Mouse (Mus musculus): ENCODE measurements at regions not wholly inside any gene's neighbourhood (a gene's known extent, or its start where the extent isn't known, plus 50 kb on each side); places are given as distances from the start of the nearest gene placed in this dataset.

DNA sequence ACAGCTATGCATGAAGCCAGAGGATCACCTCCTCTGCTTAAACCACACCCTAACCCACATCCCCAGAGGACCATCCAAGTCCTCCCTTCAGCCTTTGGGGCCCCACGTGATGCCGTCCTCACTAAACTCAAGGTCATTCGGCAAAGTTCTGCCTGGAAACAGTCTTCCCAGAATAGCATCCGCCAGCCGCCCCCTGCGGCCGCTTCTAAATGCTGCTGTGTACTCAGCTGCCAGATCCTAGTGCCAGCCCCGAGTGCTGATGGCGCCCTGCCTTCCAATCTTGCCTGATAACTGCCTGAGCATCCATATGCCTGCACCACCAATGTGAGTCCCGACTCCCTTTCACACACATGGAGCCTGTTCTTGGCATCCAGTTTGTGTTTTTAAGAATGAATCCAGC, 247.9 kb upstream of the Sulf2 start:
- DNase-seq (ENCODE audit: low spot score in 2 of 2): no peak

DNA sequence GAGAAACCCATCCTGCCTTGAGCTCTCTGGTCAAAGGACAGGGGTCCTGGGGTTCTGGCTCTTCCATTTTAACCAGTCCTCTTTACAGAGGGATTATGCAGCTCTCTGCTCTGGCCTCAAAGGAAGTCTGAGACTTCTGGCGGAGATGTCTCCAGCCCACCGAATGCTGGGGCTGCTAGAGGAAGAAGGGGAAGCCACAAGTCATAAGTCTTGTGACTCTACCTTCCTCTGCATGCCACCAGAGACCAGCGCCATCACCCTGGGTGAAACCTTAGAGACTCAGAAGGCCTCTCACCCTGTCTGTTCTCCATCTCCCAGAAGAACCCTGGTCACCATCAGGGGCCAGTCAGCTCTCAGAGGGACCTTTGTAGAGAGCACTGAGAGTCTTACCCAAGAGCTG, 246.4 kb upstream of the Sulf2 start:
- DNase-seq (ENCODE audit: low spot score in 2 of 2): no peak

DNA sequence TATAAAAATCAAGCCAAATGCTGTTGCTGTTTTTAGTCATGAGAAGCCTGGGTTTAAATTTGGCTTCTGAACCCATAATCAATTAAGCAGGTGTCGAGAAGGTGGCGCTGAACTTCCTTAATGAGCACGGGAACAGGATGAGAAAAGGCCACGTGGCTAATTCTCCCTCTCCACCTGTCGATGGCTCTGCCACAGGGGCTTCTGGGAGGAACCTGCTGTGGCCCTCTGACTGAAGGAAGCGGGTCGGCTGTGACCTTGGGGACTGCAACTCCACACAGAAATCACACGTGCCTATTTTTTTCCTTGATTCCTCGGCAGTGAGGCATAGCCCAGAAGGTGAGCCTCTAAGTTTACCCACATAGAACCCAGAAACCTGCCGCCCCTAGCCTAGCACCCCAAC, 244.8 kb upstream of the Sulf2 start:
- no peak for DNase-seq (ENCODE audit: low spot score in 2 of 2)

DNA sequence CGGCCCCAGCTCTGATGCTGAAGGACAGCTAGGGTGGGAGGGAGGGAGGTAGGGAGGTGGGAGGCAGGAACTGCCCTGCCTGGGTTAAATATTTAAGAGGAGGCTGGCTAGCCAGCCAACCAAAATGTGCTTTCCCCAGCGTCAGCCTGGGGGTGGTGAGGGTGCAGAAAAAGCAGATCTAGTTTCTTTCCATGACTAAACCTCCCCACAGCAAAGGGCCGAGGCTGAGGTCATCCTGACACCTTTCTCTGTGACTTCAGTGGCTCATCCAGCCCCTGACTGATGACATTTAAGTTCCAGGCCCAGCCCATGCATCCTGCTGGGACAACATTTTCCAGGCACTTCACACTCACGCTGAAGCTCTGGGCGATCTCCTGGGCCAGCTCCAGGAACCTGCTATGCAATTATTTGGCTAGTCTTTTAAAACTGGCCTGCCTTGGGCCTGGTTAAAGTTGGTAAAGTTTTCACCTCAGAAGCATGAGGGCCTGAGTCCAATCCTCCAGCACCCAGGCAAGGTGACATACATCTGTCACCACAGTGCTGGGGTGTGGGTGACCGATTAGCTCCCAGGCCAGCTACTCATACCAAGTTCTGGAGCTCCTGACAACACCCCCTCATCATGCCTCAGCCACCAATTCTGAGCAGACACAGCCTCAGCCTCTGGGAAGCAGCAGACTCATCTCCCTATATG, 243.8 kb upstream of the Sulf2 start:
- no peak for DNase-seq (ENCODE audit: low spot score in 2 of 2)

DNA sequence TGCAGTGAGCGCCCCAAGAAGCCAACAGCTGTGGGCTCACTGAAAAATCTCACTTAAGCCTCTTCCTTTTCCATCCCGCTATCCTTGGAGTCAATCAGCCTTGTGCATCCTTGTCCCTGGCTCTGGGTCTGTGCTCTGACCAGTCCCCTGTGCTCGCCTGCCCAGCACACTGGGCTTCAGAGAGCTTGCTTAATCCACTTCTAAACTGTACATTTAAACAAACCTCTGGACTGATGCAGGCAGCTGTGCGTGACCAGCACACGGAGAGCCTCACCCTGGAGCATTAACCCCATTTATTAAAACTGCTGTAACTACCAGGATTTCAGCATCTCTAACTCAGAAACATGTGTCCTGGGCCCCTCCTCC, 243.3 kb upstream of the Sulf2 start:
- no peak for DNase-seq (ENCODE audit: low spot score in 2 of 2)

DNA sequence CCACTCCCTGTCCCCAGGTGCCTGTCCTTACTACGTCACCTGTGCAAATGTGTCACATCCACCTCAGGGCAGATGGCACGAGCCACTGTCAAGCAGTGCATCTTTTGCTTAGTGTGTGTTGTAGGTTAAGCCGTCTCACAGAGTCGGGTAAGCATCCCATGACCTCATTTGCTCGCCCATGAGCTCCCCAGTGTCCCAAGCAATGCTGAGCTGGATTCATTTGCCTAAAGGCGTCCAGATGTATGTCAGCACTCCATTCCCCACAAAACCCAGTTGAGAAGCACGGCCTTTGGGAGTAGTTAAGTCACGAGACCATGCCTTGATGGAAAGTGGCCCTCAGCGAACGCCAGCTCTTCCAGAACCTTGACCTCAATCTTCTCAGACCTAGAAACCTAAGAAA, 242.7 kb upstream of the Sulf2 start:
- no peak for DNase-seq (ENCODE audit: low spot score in 2 of 2)

DNA sequence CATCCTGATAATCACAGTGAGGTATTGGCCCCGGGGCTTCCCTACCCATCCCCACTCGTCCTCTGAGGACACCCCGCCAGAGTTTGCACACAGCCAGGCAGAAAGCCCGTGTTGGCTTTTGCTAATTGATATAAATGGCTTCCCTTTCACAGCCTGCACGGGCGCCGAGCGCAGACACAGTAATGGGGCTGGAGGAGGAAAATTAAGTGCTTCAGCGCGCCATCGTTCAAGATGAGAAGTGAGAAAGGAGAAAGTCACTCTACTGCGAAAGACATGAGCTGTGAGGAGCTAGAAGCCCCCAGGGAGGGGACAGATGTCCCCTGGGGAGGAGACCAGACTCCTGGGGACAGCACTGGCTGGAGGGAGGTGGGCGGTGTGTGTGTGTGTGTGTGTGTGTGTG, 239.2 kb upstream of the Sulf2 start:
- peak in 1 of 2 experiments; percentile 56 for DNase-seq (ENCODE audit: low spot score in 2 of 2)

DNA sequence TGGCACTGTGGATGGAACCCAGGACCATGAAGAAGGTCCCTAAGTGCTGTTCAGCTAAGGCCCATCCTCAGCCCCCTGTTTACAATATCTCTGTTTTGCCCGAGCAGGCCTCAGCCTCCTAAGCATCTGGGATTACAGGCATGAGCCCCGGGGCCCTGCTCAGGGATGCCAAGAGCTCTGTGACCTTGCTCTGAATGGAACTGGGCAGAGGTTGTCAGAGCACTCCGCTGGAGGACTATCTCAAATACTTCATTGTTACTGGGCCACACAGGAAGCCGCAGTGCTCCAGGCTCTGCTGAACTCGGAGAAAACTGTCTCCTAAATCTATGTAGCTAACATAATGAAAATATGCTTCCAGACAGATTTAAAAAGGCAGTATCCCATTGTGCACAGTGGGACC, 235.7 kb upstream of the Sulf2 start:
- DNase-seq (ENCODE audit: low spot score in 2 of 2): no peak

DNA sequence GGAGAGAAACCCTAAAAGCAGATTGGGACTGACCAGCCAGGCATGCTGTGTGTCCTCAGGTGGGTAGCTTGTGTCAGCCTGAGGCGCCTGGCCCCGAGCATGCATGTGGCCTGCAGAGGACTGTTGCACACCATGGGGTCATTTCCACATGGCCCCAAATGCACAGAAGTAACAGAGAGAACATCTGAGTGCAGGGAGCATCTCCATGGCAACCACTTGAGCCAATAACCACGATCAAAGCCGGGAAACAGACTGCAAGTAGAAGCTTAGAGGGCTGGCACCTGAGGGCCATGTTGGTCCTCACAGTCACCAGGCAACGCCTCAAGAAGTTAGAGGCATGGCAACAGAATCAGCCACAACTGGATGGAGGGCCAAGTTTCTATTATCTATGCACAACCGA, 232.6 kb upstream of the Sulf2 start:
- DNase-seq (ENCODE audit: low spot score in 2 of 2): no peak

DNA sequence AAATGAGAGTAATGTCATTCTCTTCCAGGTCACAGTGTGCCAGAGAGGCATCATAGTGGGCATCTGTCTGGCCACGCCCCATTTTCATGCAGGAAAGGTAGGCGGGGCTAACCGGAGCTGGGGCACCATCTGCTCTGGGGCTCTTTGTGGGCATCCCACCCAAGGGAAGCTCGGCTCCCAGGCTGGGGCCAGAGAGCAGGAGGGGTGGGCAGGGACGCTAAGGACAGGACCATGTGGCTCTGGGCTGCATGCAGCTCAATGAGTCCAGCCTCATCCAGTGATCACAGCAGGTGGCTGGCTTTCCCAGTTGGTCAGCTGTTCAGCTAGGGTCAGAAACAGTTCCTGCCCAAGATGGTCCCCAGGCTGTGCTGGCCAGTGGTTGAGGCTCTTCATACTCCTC, 231.4 kb upstream of the Sulf2 start:
- DNase-seq (ENCODE audit: low spot score in 2 of 2): no peak

DNA sequence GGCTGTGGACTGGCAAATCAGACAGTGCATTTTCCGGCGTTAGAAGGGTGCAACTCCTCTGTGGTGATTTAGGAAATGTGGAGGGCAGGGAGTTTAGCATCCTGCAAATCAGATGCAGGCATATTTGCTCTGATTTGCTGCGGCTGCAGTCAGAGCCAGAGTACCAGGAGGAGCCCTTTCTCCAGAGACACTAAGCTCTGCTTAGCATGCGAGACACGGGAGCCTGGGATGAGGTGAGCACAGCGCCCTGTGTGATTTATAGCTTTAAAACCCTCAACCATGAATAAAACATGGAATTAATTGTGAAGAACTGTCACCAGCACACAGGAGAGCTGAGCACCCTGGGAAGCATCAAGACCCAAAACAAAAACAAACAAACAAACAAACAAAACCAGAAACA, 229.1 kb upstream of the Sulf2 start:
- DNase-seq (ENCODE audit: low spot score in 2 of 2): no peak

DNA sequence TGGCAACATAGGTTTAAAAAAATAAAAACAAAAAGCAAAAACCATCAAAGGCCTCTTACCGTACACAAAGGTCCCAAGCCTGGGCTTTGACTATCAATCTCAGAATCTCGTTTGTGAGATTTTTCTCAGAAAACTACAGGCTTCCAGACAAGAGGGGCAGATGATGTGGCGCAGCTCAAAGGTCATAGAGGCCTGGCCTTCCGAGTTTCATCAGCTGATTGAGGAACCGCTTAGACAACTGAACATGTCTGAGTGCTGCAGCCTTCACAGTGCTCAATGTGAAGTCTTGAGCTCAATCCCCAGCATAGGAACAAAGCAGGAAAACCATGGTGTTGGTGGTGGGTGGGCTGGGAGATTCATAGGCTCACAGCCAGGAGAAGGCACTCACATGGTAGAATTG, 227.9 kb upstream of the Sulf2 start:
- no peak for DNase-seq (ENCODE audit: low spot score in 2 of 2)

DNA sequence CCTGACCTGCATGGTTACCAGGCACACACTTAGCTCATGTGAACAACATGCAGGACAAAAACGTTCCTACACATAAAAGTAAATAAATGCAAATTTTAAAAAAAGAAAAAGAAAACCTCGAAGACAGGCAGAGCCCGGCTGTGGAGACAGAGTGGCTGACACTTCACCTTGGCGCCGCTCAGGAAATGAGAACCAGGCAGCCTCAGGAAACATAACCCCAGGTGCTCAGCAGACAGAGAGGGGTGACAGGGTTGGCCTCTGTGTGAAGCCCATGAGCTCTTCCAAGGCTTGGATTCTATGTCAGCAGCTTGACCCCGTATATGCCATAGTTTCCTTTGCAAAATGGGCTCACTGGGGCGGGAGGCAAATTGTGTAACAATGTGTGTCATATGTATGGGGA, 226.7 kb upstream of the Sulf2 start:
- no peak for DNase-seq (ENCODE audit: low spot score in 2 of 2)

DNA sequence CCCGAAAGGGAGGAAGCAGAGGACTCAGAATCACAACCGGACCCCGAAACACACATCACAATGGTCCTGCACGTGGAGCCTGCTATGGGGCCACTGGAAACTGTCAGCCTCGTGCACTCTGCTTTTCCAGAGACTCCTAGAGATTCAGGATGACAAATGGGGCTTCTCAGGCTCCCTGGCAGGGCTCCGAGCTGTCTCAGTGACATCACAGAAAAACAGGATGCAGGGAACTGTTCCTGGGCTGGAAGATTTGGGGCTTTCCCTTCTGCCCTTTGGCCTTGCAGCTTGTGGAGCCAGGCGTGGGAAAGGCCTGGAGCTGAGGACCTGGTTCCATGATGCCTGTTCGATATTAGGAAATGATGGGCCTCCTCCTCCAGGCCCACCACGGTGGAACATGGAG, 225.4 kb upstream of the Sulf2 start:
- no peak for DNase-seq (ENCODE audit: low spot score in 2 of 2)

DNA sequence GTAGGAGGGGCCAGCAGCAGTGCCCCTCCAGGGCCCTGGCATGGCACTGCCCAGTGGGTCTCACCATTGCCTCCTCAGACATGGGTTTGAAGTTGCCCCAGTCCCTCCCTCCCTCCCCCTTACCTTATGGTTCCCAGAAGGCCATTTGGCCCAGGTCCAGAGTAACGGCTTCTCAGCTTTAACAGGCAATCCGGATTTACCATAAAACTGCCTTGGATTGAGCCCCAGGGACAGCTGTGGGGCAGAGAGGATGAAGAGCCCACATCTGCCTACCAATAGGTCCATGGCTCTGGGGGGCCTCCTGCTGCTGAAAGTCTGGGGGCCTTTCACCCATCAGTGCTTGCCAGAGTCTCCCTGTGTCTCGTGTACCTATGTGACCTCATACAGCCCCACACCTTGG, 222.9 kb upstream of the Sulf2 start:
- DNase-seq (ENCODE audit: low spot score in 2 of 2): no peak

DNA sequence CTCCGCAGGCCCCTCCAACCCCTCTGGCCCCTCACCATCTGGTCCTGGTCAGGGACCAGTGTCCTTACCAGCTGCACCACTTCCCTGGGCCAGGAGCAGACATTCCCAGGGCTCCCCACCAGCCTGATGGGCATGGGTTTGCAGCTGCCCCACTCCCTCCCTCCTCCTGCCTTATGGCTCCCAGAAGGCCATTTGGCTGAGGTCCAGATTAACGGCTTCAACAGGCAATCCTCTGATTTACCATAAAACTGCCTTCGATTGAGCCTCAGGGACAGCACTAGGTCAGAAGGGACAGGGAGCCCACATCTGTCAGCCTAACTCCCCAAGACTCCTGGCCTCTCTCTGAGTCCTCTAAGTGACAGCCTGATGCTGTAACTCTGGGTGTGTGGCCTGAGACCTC, 221.9 kb upstream of the Sulf2 start:
- no peak for DNase-seq (ENCODE audit: low spot score in 2 of 2)

DNA sequence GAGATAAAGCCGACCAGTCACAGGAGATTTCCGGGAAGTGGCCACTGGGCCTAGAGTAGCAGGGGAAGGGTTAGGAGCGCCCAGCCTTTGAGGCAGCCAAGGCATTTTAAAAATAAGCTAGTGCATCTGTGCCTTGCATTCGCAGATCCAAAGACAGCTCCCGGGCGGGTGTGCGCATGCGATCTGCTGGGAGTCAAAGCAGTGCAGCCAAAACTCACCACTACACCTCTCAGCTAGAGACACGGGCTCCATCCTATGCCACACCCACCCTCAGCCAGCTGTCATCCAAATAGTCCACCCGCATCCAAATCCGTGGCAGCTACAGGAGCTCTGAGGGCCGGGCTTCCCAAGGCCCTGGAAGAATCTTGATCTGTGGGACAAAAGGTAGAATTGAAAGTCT, 220.2 kb upstream of the Sulf2 start:
- no peak for DNase-seq (ENCODE audit: low spot score in 2 of 2)

DNA sequence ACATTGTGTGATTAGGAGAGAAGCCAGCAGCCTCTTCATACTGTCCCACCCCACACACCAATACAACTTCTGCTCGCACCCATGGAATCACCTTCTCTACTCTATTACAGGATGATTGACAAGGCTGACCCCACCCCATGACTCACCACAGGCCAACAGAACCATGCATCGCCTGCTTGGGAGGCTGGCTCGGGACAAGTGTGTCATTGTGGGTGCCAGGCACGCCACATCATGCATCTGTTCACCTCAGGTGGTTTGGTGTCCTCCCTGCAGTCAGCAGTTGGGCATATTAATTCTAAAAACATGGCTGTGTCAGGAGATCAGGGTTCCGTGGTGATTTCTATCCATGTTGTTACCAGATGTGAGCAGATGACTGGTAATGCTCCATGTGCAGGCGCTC, 215.3 kb upstream of the Sulf2 start:
- DNase-seq (ENCODE audit: low spot score in 2 of 2): no peak

DNA sequence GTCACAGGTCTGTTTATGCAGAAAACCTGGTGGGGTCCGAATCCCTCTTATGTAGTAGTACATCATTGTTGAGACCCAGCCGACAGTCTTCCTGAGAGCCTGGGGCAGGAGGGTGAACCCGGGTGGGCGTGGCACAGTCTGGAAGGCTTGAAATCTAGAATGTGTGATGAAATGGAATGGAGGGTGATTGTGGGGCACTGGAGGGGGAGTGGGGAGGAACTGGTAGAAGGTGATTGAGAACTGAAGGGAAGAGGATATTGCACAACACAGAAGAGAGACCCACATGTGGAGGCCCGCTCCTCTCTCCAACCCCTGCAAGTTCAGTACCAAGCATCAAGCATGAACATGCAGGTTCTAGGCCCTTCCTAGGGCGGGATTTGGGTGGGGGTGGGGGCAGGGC, 206.2 kb upstream of the Sulf2 start:
- no peak for DNase-seq (ENCODE audit: low spot score in 2 of 2)

DNA sequence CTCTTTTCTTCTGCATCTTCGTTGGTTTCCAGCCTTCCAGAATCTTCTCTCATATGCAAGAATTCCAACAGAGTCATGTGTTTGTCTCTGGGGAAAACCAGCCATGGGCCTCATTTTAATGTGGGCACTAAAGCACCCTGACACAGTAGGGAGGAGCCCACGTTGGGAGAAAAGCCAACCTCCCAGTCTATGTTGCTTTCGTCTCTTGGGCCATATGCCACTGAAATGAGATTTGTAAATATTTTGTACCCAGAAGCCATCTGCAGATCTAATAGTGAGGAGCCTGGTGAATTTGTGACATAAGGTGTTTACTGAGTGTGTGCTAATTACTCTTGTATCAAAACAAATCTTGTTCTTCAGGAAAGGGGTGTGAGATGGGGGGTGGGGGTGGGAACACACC, 205.3 kb upstream of the Sulf2 start:
- no peak for DNase-seq (ENCODE audit: low spot score in 2 of 2)

DNA sequence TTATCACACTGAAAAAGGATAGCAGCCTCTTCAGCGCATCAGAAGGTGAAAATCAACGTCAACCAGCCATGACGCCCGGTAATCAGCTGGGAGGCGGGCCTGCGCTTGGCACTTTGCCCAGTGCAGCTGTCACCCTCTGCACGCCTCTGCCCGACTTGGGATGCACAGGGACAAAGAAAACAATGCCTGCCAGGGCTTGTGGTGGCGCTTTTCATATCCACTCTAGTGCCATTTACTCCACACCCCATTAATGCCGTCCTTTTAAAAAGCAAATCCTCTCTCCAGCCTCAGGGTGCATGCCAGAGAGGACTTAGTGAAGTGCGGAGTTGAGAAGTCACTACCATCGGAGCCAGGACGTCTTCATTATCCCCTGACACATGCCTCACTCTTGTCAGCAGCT, 204.5 kb upstream of the Sulf2 start:
- no peak for DNase-seq (ENCODE audit: low spot score in 2 of 2)

DNA sequence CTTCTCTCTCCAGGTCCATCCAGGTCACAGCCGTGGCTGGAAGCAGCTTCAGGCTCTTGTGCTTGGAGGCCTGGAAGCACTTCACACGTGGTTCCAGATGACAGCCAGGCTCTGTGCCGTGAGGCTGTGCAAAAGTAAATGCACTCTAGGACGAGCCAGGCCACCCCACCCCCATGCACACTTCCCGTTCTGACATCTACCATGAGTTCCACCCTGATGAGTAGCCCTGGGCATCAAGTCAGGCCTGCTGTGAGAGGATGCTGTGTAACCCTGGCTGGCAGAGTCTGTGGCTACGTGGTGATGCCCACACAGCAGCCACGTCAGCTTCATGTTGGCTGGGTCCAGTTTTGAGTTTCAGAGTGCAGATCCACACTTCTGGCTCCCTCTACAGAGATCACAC, 202.4 kb upstream of the Sulf2 start:
- peak in 1 of 2 experiments; percentile 47 for DNase-seq (ENCODE audit: low spot score in 2 of 2)

DNA sequence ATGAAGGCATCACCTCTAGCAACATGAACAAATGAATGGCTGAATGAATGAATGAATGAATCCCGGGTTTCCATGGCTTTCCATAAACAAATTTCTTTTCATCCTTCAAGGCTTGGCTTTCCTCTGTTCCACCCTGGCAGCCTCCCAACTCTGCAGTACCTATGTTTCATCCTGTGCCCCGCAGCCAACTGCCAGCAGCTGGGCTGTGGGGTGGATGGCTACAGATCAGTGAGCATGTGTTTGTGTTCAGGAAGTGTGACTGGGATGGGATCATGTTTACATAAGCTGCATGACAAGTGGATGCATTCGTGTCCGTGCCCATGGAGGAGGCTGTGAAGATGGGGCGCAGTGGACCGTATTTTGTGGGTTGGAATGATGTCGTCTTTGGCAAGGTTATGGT, 200.5 kb upstream of the Sulf2 start:
- DNase-seq (ENCODE audit: low spot score in 2 of 2): no peak

DNA sequence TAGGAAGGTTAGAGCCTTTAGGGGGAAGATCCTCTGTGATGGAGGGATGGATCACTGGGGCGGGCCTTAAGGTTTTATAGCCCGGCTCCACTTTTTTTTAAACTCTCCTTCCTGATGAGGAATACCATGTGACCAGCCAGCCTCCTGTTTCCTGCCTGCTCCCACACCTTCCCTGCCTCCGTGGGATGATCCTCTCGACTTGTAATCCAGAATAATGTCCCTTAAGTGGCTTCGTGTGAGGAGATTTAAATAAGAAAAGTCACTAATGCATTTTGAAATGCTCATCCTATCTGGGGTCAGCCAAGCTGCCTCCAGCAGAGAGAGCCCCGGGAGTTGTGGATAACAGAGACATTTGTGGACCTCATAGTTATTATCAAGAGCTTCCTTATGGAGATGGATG, 200.0 kb upstream of the Sulf2 start:
- no peak for DNase-seq (ENCODE audit: low spot score in 2 of 2)

DNA sequence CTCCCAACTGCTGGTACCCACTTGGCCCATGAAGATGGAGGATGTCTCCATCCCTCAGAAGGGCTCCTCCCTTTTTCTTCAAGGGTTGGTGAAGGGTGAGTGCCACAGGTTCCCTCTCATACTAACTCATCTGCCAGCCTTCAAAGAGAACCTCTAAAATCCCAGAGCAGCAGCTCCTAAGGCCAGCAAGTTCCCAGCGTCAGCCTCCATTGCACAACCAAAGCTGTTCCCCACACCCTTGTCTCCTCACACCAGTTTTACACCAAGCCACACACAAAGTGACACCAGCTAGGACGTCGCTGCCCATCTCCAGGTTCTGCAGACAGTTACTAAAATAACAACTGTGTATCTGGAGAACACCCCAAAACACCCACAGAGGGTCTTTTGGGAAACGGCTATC, 198.9 kb upstream of the Sulf2 start:
- no peak for DNase-seq (ENCODE audit: low spot score in 2 of 2)

Measured in spleen, postnatal 10 days (tissue).